Comparison of ENCODE assay signal across 8 mouse cellular contexts in the genomic region with DNA sequence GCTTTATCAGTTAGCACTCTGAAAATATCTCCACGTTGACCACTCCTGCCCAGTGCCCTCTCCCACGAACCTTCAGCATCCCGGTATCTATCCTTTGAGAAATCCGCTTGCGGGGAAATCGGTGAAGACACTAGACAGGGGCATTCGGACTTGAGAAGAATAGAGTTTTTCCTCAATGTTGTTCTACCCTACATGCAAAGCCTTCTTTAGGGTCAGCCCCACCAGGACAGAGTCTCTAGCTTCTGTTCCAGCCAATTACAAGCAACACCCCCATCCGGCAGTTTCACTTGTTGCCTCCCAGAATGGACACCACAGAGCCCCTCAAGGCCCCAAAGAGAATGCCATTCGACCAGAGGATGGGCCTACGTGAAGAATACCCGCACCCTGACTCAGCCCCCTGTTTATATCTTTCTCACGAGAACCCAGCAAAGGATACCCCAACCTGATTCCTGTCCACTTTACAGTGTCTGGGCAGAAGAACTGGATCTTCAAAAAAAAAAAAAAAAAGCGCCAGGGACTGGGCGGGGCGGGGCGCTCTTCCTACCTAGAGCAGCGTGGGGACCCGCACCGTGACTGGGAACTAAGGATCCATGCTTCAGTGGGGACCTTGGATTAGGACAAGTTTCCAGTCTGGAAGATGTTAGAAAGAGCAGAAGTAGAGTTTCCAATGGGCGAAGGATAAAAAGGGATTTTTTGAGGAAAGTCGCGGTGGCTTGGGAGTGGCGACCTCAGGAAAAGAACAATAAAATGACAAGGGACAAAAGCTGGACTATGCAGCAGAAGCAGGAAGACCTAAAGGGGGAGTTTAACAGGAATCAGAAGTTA. TPM values are rescaled to one million over a fixed set of nuclear protein-coding genes. Genes with fewer than 3 reads are reported as not detected.
DNase-seq lines count a peak whose midpoint lies in the region; ATAC-seq and TF ChIP-seq lines count a peak whose summit lies in the region.

A gene (minus strand): TSS at position 51 of the 825 bp plus-strand sequence.

- no peak for TF ChIP-seq CTCF in layer of hippocampus, adult 2 months (conservative IDR thresholded peaks at IDR 0.05)

- H3K4me2 ChIP-seq in limb, embryonic 15.5 days = peak within 1 kb of the TSS; percentile 77
- peak within 1 kb of the TSS; percentile 67 for H3K4me2 ChIP-seq in stomach, embryonic 16.5 days (ENCODE audit: low read depth, low read length)

- H3K9ac ChIP-seq in limb, embryonic 15.5 days = peak within 1 kb of the TSS; percentile 95
- H3K9ac ChIP-seq in stomach, embryonic 16.5 days (ENCODE audit: low read length) = peak within 1 kb of the TSS; percentile 94

- H3K4me3 ChIP-seq in layer of hippocampus, adult 2 months = peak within 1 kb of the TSS; percentile 66
- peak within 1 kb of the TSS; percentile 61 for H3K4me3 ChIP-seq in limb, embryonic 15.5 days
- H3K4me3 ChIP-seq in stomach, embryonic 16.5 days (replicated peaks; ENCODE audit: low read length) = peak within 1 kb of the TSS; percentile 80

- H3K4me1 ChIP-seq in limb, embryonic 15.5 days = peaks cover 8% of the 10 kb centered on the region; the same call in 1 of the 2 replicates
- no peaks in the 10 kb centered on the region; the same call in 1 of the 2 replicates for H3K4me1 ChIP-seq in stomach, embryonic 16.5 days (ENCODE audit: control insufficient read depth, insufficient read depth, low read length)

- H3K36me3 ChIP-seq in limb, embryonic 15.5 days = no peaks in the 10 kb centered on the region
- H3K36me3 ChIP-seq in stomach, embryonic 16.5 days (ENCODE audit: control insufficient read depth, insufficient read depth, low read length) = no peaks in the 10 kb centered on the region

- ATAC-seq in limb, embryonic 15.5 days (ENCODE audit: insufficient number of reproducible peaks, low FRiP score, low TSS enrichment, low read depth) = no peak
- no peak for ATAC-seq in stomach, embryonic 16.5 days (ENCODE audit: insufficient read depth, low FRiP score)

- no peaks in the 10 kb centered on the region for H3K27me3 ChIP-seq in limb, embryonic 15.5 days
- H3K27me3 ChIP-seq in stomach, embryonic 16.5 days (ENCODE audit: control insufficient read depth, insufficient read depth, low read length) = peaks cover 15% of the 10 kb centered on the region; the same call in 1 of the 2 replicates

- H3K27ac ChIP-seq in layer of hippocampus, adult 2 months = peak within 1 kb of the TSS; percentile 99
- peak within 1 kb of the TSS; percentile 98 for H3K27ac ChIP-seq in limb, embryonic 15.5 days
- peak within 1 kb of the TSS; percentile 95 for H3K27ac ChIP-seq in stomach, embryonic 16.5 days (ENCODE audit: low read length)

- H3K9me3 ChIP-seq in limb, embryonic 15.5 days = no peaks in the 10 kb centered on the region
- no peaks in the 10 kb centered on the region for H3K9me3 ChIP-seq in stomach, embryonic 16.5 days (replicated peaks; ENCODE audit: control insufficient read depth, low read length)

- DNase-seq in layer of hippocampus, adult 2 months (ENCODE audit: low spot score in 2 of 2) = no peak
- no peak for DNase-seq in layer of hippocampus, adult 9-11 months
- DNase-seq in embryo, embryonic 10.5 days (ENCODE audit: low spot score) = peak; percentile 67
- peak; percentile 13 for DNase-seq in heart, postnatal 4 days
- DNase-seq in ovary, postnatal 36 days (ENCODE audit: low spot score) = no peak
- DNase-seq in ovary, postnatal 10 days (ENCODE audit: low spot score) = no peak

- 3% methylated on average over 23 of the region's 23 CpGs for WGBS in limb, embryonic 15.5 days
- 4% methylated on average over 23 of the region's 23 CpGs for WGBS in stomach, embryonic 16.5 days

RNA-seq across cellular contexts. Expression of the gene that starts here (rescaled TPM):
- total RNA-seq in layer of hippocampus, adult 2 months (2021) = 10 to 100 TPM; 70.5 to 77.3 TPM
- 10 to 100 TPM; 46.4 to 58.5 TPM for total RNA-seq in heart, postnatal 4 days (2021)
- polyA plus RNA-seq in limb, embryonic 15.5 days (2015; fragmentation: Nextera tagmentation; extraction: Ambion mirVana) = 183 and 194 TPM in 2 replicates
- 75.1 and 82.4 TPM in 2 replicates for polyA plus RNA-seq in stomach, embryonic 16.5 days (2015; fragmentation: Nextera tagmentation; extraction: Ambion mirVana)

Comparison
In these comparisons a context has a peak if more than half of its experiments do, and no peak if none do; other contexts are left out.
1. DNase-seq: peak in embryo, embryonic 10.5 days (single experiment) and heart, postnatal 4 days (single experiment); none in layer of hippocampus, adult 2 months (0 of 2), layer of hippocampus, adult 9-11 months (single experiment), ovary, postnatal 36 days (single experiment) and ovary, postnatal 10 days (single experiment).
2. Peak in every context shown above with its lines, with median percentiles within 50 percentile points of each other: H3K27ac ChIP-seq and H3K4me3 ChIP-seq.